Mouse (Mus musculus) midbrain, embryonic 12.5 days (tissue): ENCODE data around the gene Gpc2. TPM values are rescaled to one million over a fixed set of nuclear protein-coding genes. Genes with fewer than 3 reads are reported as not detected.

Experiments
- ATAC-seq: fragments of 200-750 bp; cut with Nextera tagmentation; 2 replicates; pipeline ENCODE4 v1.8.0; 2017; ENCODE audit warnings: low read depth, moderate TSS enrichment, moderate library complexity; ENCODE audit not compliant: low FRiP score
- H3K27ac ChIP-seq: fragments of 300-500 bp; sonication (generic); replicated peaks from 2 replicates; pipeline ENCODE4 v1.5.1; 2016; ENCODE audit warnings: mild to moderate bottlenecking
- H3K27me3 ChIP-seq: fragments of 300-500 bp; sonication (generic); 2 replicates; pipeline ENCODE4 v1.6.1; 2016; ENCODE audit warnings: mild to moderate bottlenecking
- H3K36me3 ChIP-seq: fragments of 300-500 bp; sonication (generic); 2 replicates; pipeline ENCODE4 v1.6.1; 2016
- H3K4me1 ChIP-seq: fragments of 300-500 bp; sonication (generic); 2 replicates; pipeline ENCODE4 v1.6.1; 2016
- H3K4me2 ChIP-seq: fragments of 300-500 bp; sonication (generic); replicated peaks from 2 replicates; pipeline ENCODE4 v1.6.1; 2016; ENCODE audit warnings: mild to moderate bottlenecking, moderate library complexity
- H3K4me3 ChIP-seq: fragments of 300-500 bp; sonication (generic); 2 replicates; pipeline ENCODE4 v1.5.1; 2016; ENCODE audit warnings: mild to moderate bottlenecking
- H3K9ac ChIP-seq: fragments of 300-500 bp; sonication (generic); replicated peaks from 2 replicates; pipeline ENCODE4 v1.6.1; 2016; ENCODE audit warnings: mild to moderate bottlenecking, moderate library complexity
- H3K9me3 ChIP-seq: fragments of 300-500 bp; sonication (generic); 2 replicates; pipeline ENCODE4 v1.6.1; 2016; ENCODE audit warnings: mild to moderate bottlenecking
- WGBS: fragments of 180-500 bp; shearing (Covaris S2); methylation state at CpG from one replicate; pipeline ENCODE4 v1.1.7; 2016; 5-methylcytosine and 5-hydroxymethylcytosine counted together
- polyA plus RNA-seq: library from polyadenylated mRNA; unstranded; fragments of >200 nt; fragmentation: Nextera tagmentation; extraction: Ambion mirVana; gene quantifications from 2 replicates; pipeline ENCODE4 v1.2.1, GENCODE M21; 2016

Gpc2 gene
- polyA plus RNA-seq, 1 experiment from 2014 or later, result 152 TPM

DNA sequence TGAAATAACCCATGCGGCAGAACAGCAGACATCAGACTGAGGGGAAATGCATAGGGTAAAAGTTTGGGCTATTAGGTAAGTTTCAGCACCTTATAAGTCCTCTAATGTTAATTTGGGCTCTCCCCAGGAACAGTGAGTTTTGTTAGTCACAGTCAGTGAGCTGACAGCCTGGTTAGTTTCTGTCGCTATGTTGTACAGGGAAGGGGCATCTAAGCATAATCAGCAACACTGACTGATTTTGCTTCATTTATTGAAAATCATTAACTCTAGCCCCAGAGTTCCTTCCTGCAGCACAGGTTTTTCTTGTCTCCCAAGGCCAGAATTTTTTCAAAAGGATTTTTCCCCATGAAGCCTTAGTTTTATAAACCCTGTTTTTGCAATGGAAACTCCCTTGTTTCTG lies 46.0 kb downstream of the Gpc2 start:
- Histone ChIP-seq H3K36me3 (no peaks in the 10 kb centered on the region), H3K9ac (no peak overlapping the region), H3K27ac (no peak overlapping the region), H3K4me1 (no peaks in the 10 kb centered on the region), H3K9me3 (no peaks in the 10 kb centered on the region), H3K4me3 (no peak overlapping the region), H3K4me2 (no peak overlapping the region), H3K27me3 (no peaks in the 10 kb centered on the region)
- WGBS, result 90% methylated on average over 2 of the region's 2 CpGs
- ATAC-seq, result no peak

DNA sequence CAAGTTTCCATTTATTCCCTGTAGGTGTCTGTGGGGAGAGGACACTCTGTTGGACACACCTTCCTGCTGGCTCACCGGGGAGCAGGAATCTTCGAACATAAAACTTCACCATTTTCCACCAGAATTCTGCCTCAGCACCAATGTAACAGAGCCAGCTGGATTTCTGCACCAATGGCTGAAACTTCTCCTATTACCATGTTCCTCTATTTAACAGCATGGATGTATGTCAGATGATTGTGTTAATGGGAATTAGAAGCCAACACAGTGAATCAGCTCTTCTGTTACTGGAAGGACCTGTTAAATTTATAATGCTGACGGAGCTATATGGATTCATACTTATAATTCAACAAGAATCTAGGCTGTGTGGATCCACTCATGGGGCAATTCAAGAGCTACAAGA lies 50.3 kb downstream of the Gpc2 start:
- no peak overlapping the region for H3K9ac ChIP-seq
- WGBS, result 90% methylated on average over 3 of the region's 3 CpGs
- no peaks in the 10 kb centered on the region for H3K36me3 ChIP-seq
- H3K4me2 ChIP-seq, result no peak overlapping the region
- no peak overlapping the region for H3K4me3 ChIP-seq
- no peaks in the 10 kb centered on the region for H3K27me3 ChIP-seq
- no peak for ATAC-seq
- H3K4me1 ChIP-seq, result no peaks in the 10 kb centered on the region
- H3K27ac ChIP-seq, result no peak overlapping the region
- no peaks in the 10 kb centered on the region for H3K9me3 ChIP-seq

DNA sequence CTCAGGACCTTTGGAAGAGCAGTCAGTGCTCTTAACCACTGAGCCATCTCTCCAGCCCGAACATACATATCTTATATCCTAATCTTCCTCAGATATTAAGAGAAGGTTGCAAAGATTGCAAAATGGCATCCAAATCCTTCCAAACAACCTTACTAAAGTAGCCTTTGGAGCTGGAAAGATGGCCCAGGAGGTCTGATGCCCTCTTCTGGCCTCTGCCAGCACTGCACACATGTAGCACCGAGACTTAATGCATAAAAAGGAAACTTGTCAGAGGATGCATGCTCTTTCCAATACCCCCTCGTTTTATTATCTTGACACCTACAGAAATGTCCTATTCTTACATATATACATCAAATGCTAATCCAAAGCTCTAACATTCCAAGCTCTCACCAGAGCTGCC lies 51.8 kb downstream of the Gpc2 start:
- H3K27ac ChIP-seq, result no peak overlapping the region
- no peaks in the 10 kb centered on the region for H3K27me3 ChIP-seq
- no peak overlapping the region for H3K4me2 ChIP-seq
- ATAC-seq, result no peak
- H3K9ac ChIP-seq, result no peak overlapping the region
- no peaks in the 10 kb centered on the region for H3K36me3 ChIP-seq
- no peaks in the 10 kb centered on the region for H3K9me3 ChIP-seq
- no peak overlapping the region for H3K4me3 ChIP-seq
- no peaks in the 10 kb centered on the region for H3K4me1 ChIP-seq
- 54% methylated on average over 3 of the region's 3 CpGs for WGBS

DNA sequence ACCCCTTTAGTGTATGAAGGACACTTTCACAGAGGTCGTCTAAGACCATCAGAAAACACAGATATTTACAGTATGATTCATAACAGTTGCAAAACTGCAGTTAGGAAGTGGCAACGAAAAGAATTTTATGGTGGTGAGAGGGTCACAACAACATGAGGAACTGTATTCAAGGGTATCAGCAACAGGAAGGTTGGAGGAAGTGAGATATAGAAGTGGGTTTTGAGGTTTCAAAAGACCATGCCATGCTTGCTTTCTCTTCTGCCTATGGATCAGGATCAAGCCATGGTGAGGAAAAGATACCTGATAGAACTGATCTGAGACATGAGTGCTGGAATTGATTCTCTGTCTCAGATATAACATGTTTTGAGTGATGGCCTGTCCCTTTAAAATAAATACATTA lies 52.4 kb downstream of the Gpc2 start:
- ATAC-seq, result no peak
- Histone ChIP-seq H3K27me3 (no peaks in the 10 kb centered on the region), H3K4me1 (no peaks in the 10 kb centered on the region), H3K4me2 (no peak overlapping the region), H3K4me3 (no peak overlapping the region), H3K36me3 (no peaks in the 10 kb centered on the region), H3K27ac (no peak overlapping the region), H3K9ac (no peak overlapping the region), H3K9me3 (no peaks in the 10 kb centered on the region)
- 77% methylated on average over 2 of the region's 2 CpGs for WGBS

DNA sequence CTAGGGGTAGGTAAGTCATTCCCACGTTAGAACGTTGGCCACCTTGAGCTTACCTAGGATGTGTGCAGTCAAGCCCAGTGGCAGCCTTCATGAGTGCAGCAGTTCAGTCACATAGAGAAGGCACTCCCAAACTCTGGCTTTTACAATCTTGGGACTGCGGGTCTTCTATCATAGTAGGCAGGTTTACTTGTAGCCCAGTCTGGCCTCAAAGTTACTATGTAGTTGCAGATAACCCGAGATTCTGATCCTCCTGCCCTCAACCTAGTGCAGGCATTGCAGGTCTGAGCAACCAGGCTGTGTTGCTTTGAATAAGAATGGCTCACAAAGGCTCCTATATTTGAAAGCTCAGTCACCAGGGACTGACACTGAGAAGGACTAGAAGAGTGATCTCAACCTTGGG lies 53.3 kb downstream of the Gpc2 start:
- Histone ChIP-seq H3K4me3 (no peak overlapping the region), H3K27ac (no peak overlapping the region), H3K9me3 (no peaks in the 10 kb centered on the region), H3K9ac (no peak overlapping the region), H3K27me3 (no peaks in the 10 kb centered on the region), H3K4me2 (no peak overlapping the region), H3K4me1 (no peaks in the 10 kb centered on the region), H3K36me3 (no peaks in the 10 kb centered on the region)
- WGBS, result 80% methylated on average over 4 of the region's 4 CpGs
- no peak for ATAC-seq

DNA sequence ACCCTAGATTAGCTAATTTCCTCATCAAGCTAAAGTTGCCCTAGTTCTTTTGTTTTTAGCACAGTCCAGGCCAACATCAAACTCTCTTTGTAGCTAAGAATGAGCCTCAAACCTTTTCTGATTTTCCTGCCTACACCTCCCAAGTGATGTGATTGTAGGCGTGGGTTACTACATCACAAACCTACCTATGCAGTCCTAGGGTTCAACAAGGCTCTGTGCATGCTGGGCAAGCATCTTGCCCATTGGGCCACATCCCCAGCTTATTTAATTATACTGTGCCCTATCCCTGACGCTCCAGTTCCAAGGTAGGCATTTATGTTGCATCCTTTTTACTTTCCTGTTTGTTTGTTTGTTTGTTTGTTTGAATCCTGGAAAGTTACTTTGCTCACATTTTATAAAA lies 54.1 kb downstream of the Gpc2 start, which contains the start of gene Nxpe5:
TSS of gene Nxpe5 (plus strand) at position 199 of the 400 bp plus-strand sequence.
- Histone ChIP-seq H3K4me2 (no peak within 1 kb of the TSS), H3K27me3 (no peaks in the 10 kb centered on the region), H3K9me3 (no peaks in the 10 kb centered on the region), H3K4me1 (no peaks in the 10 kb centered on the region), H3K4me3 (no peak within 1 kb of the TSS), H3K9ac (no peak within 1 kb of the TSS), H3K27ac (no peak within 1 kb of the TSS), H3K36me3 (no peaks in the 10 kb centered on the region)
- WGBS, result 59% methylated on average over 2 of the region's 2 CpGs
- no peak for ATAC-seq

Other genes starting within 250 kb of the Gpc2 start
- not detected in 2 replicates for gene Smok3c, start 226.8 kb downstream of the Gpc2 start, polyA plus RNA-seq
- gene Zkscan1, start 194.9 kb downstream of the Gpc2 start, polyA plus RNA-seq, result 39.6 and 43.0 TPM in 2 replicates
- 109 TPM in 2 replicates for gene Zscan21, start 163.1 kb downstream of the Gpc2 start, polyA plus RNA-seq
- gene Zfp113, start 124.3 kb downstream of the Gpc2 start, polyA plus RNA-seq, result 46.3 and 47.0 TPM in 2 replicates
- 280 and 295 TPM in 2 replicates for gene Cops6, start 118.9 kb downstream of the Gpc2 start, polyA plus RNA-seq
- gene Ap4m1, start 108.0 kb downstream of the Gpc2 start, polyA plus RNA-seq, result 27.9 and 28.2 TPM in 2 replicates
- 250 and 269 TPM in 2 replicates for gene Mcm7, start 107.6 kb downstream of the Gpc2 start, polyA plus RNA-seq
- gene Taf6, start 92.6 kb downstream of the Gpc2 start, polyA plus RNA-seq, result 121 and 129 TPM in 2 replicates
- 43.9 and 47.7 TPM in 2 replicates for gene Cnpy4, start 92.5 kb downstream of the Gpc2 start, polyA plus RNA-seq
- 11.6 and 12.2 TPM in 2 replicates for gene Mblac1, start 85.7 kb downstream of the Gpc2 start, polyA plus RNA-seq
- gene Nxpe5, start 54.1 kb downstream of the Gpc2 start, polyA plus RNA-seq, result not detected in 2 replicates
- 51.2 and 57.8 TPM in 2 replicates for gene Lamtor4, start 24.5 kb downstream of the Gpc2 start, polyA plus RNA-seq
- gene BC037034, start 16.0 kb downstream of the Gpc2 start, polyA plus RNA-seq, result 18.8 and 20.3 TPM in 2 replicates
- gene Gal3st4, start 7.2 kb downstream of the Gpc2 start, polyA plus RNA-seq, result 4.6 and 5.2 TPM in 2 replicates
- gene Gm43720, start within 50 bp of the Gpc2 start, polyA plus RNA-seq, result 0.13 TPM in 1 of 2 replicates, not detected in the other
- 4.0 and 5.5 TPM in 2 replicates for gene Stag3, start 235 bp upstream of the Gpc2 start, polyA plus RNA-seq
- gene Pvrig, start 62.0 kb upstream of the Gpc2 start, polyA plus RNA-seq, result not detected in 2 replicates
- 64.4 and 70.5 TPM in 2 replicates for gene Zfp157, start 161.5 kb upstream of the Gpc2 start, polyA plus RNA-seq